Mouse (Mus musculus) limb, embryonic 11.5 days (tissue): ENCODE measurements around the gene Ccdc83. TPM values are rescaled to one million over a fixed set of nuclear protein-coding genes. Genes with fewer than 3 reads are reported as not detected.

Source experiments
- ATAC-seq: fragments of 200-750 bp; cut with Nextera tagmentation; 2 replicates; pipeline ENCODE4 v1.8.0; 2017; ENCODE audit warnings: low read depth; ENCODE audit not compliant: insufficient number of reproducible peaks, low FRiP score, low TSS enrichment
- DNase-seq: peaks from one replicate; pipeline ENCODE4 v3.0.0-alpha.2; 2015; ENCODE audit warnings: low spot score
- H3K27ac ChIP-seq: fragments of 300-500 bp; sonication (generic); replicated peaks from 2 replicates; pipeline ENCODE4 v1.5.1; 2014; ENCODE audit warnings: low read depth, mild to moderate bottlenecking, low read length
- H3K27me3 ChIP-seq: fragments of 300-500 bp; sonication (generic); 2 replicates; pipeline ENCODE4 v1.6.1; 2014; ENCODE audit warnings: mild to moderate bottlenecking, low read length, mixed read lengths; ENCODE audit not compliant: control insufficient read depth, insufficient read depth
- H3K36me3 ChIP-seq: fragments of 300-500 bp; sonication (generic); 2 replicates; pipeline ENCODE4 v1.6.1; 2014; ENCODE audit warnings: mild to moderate bottlenecking, low read length, moderate library complexity, mixed read lengths; ENCODE audit not compliant: control insufficient read depth, insufficient read depth
- H3K4me1 ChIP-seq: fragments of 300-500 bp; sonication (generic); 2 replicates; pipeline ENCODE4 v1.6.1; 2014; ENCODE audit warnings: low read length, mixed read lengths; ENCODE audit not compliant: control insufficient read depth, insufficient read depth
- H3K4me2 ChIP-seq: fragments of 300-500 bp; sonication (generic); 2 replicates; pipeline ENCODE4 v1.6.1; 2014; ENCODE audit warnings: low read depth, mild to moderate bottlenecking, moderate library complexity; ENCODE audit not compliant: severe bottlenecking
- H3K4me3 ChIP-seq: fragments of 300-500 bp; sonication (generic); 2 replicates; pipeline ENCODE4 v1.5.1; 2014; ENCODE audit warnings: low read depth, low read length
- H3K9ac ChIP-seq: fragments of 300-500 bp; sonication (generic); 2 replicates; pipeline ENCODE4 v1.6.1; 2014; ENCODE audit warnings: mild to moderate bottlenecking, low read length
- H3K9me3 ChIP-seq: fragments of 300-500 bp; sonication (generic); 2 replicates; pipeline ENCODE4 v1.6.1; 2016; ENCODE audit warnings: low read length; ENCODE audit not compliant: control insufficient read depth
- WGBS: fragments of 180-500 bp; shearing (Covaris S2); extraction: QIAGEN DNeasy Blood & Tissue Kit; methylation state at CpG from one replicate; pipeline ENCODE4 v1.1.7; 2014; 5-methylcytosine and 5-hydroxymethylcytosine counted together
- polyA plus RNA-seq: library from polyadenylated mRNA; unstranded; fragments of >200 nt; fragmentation: Nextera tagmentation; extraction: Ambion mirVana; gene quantifications from 2 replicates; pipeline ENCODE4 v1.2.1, GENCODE M21; 2014

The Ccdc83 gene
- polyA plus RNA-seq, 1 experiment from 2014 or later: not detected

DNA sequence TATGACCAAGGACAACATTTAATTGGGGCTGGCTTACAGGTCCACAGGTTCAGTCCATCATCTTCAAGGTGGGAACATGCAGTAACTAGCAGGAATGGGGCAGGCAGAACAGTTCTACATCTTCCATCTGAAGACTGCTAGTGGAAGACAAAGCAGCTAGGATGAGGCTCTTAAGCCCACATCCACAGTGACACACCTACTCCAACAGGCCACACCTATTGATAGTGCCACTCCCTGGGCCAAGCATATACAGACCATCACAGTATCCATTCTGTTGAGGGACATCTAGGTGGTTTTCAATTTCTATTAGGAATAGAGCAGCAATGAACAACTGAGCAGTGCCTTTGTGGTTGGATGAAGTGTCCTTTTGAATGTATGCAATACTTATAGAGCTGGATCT, 54.6 kb downstream of the Ccdc83 start:
- H3K4me3 ChIP-seq: no peak overlapping the region
- H3K27me3 ChIP-seq: no peaks in the 10 kb centered on the region
- DNase-seq (no peak), ATAC-seq (no peak)
- no peaks in the 10 kb centered on the region; the same call in 1 of the 2 replicates for H3K36me3 ChIP-seq
- H3K9ac ChIP-seq: no peak overlapping the region
- H3K9me3 ChIP-seq: no peaks in the 10 kb centered on the region
- no peak overlapping the region for H3K4me2 ChIP-seq
- no peak overlapping the region for H3K27ac ChIP-seq
- no peaks in the 10 kb centered on the region for H3K4me1 ChIP-seq

GRCm38 (mm10) chr7:90210116-90210515, 55.5 kb downstream of the Ccdc83 start:
- Histone ChIP-seq H3K36me3 (no peaks in the 10 kb centered on the region; the same call in 1 of the 2 replicates), H3K9me3 (no peaks in the 10 kb centered on the region), H3K4me1 (no peaks in the 10 kb centered on the region), H3K27me3 (no peaks in the 10 kb centered on the region), H3K9ac (no peak overlapping the region), H3K4me2 (no peak overlapping the region), H3K27ac (no peak overlapping the region), H3K4me3 (no peak overlapping the region)
- ATAC-seq (no peak), DNase-seq (no peak)
- WGBS: 86% methylated on average over 2 of the region's 2 CpGs

DNA sequence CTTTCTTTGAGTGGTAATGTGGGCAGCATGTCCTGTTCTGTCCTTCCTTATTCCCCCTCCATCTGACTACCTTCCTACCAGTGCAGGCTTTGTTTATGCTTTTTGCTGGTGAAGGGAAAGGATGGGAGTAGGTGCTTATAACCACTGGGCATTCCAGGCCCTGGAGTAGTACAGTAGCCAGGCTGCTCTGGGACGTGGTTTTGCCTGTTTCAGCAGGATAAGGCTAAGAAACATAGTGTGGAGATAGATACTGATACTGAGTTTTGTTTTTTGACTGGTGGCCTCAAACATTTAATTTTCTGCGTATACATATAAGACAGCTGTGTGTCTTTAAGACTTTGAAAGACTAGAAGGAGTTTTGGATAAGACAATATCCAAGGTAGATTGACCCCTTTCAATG, 61.7 kb downstream of the Ccdc83 start:
- DNase-seq: no peak
- Histone ChIP-seq H3K36me3 (peaks cover 4% of the 10 kb centered on the region; the same call in 1 of the 2 replicates), H3K9ac (no peak overlapping the region), H3K27ac (no peak overlapping the region), H3K4me3 (no peak overlapping the region), H3K4me2 (no peak overlapping the region), H3K27me3 (no peaks in the 10 kb centered on the region), H3K4me1 (no peaks in the 10 kb centered on the region), H3K9me3 (no peaks in the 10 kb centered on the region)
- 93% methylated on average over 2 of the region's 2 CpGs for WGBS
- ATAC-seq: no peak

DNA sequence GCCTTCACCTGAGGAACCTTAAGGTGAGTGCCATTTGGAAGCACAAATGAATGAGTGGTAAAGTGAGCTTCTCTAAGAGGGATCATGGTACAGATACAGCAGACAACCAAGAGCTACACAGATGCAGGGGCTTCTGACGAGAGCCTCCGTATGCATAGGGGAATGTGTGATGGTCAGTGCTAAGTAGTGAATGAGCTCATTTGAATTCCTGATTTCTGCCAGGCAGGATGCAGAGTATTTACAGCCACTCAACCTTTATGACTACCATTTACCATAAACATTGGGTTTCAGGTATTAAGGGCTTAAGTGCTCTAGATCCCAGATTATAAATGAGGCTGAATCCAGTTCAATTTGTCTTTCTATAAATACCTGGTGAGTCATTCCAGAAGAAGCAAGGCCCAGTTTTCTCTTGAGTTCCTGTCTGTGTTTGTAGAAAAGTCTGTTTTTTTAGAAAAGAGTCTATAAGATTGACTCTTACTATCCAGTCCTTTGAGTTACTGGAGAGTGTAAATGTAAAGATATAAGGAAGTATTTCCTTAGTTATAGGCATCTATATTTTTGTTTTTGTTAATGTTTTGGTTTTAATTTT, 63.6 kb downstream of the Ccdc83 start:
- H3K9ac ChIP-seq: no peak overlapping the region
- H3K4me2 ChIP-seq: no peak overlapping the region
- H3K27ac ChIP-seq: no peak overlapping the region
- no peaks in the 10 kb centered on the region for H3K9me3 ChIP-seq
- ATAC-seq (no peak), DNase-seq (no peak)
- H3K36me3 ChIP-seq: peaks cover 4% of the 10 kb centered on the region; the same call in 1 of the 2 replicates
- H3K4me1 ChIP-seq: no peaks in the 10 kb centered on the region
- H3K4me3 ChIP-seq: no peak overlapping the region
- no peaks in the 10 kb centered on the region for H3K27me3 ChIP-seq
- WGBS: 68% methylated on average over 2 of the region's 2 CpGs

DNA sequence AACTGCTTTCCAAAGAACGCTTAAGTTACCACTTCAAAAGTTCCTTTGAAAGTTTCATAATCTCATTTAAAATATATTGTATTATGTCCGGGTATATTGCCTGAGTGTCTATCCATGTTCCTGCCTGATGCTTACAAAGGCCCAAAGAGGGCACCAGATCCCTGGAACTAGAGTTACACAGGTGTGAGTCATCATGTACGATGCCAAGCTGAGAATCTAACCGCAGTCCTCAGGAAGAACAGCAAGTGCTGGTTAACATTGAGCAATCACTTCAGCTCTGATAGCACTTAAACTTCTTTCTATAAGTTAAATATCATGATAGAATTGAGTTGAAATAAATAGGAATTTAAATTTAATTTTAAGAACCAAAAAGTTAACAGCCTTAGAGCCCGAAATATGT, 65.3 kb downstream of the Ccdc83 start:
- WGBS: 96% methylated on average over 5 of the region's 5 CpGs
- ATAC-seq (no peak), DNase-seq (no peak)
- no peaks in the 10 kb centered on the region for H3K27me3 ChIP-seq
- no peak overlapping the region for H3K4me2 ChIP-seq
- no peak overlapping the region for H3K4me3 ChIP-seq
- H3K9me3 ChIP-seq: no peaks in the 10 kb centered on the region
- H3K27ac ChIP-seq: no peak overlapping the region
- no peaks in the 10 kb centered on the region for H3K4me1 ChIP-seq
- H3K9ac ChIP-seq: no peak overlapping the region
- peaks cover 4% of the 10 kb centered on the region; the same call in 1 of the 2 replicates for H3K36me3 ChIP-seq

- no peaks in the 10 kb centered on the region for H3K27me3 ChIP-seq
- no peak overlapping the region for H3K4me2 ChIP-seq
- peaks cover 4% of the 10 kb centered on the region for H3K36me3 ChIP-seq
- ATAC-seq (no peak), DNase-seq (no peak)
- H3K4me1 ChIP-seq: no peaks in the 10 kb centered on the region
- H3K9ac ChIP-seq: no peak overlapping the region
- 94% methylated on average over 1 of the region's 1 CpGs for WGBS
- H3K27ac ChIP-seq: no peak overlapping the region
- no peaks in the 10 kb centered on the region for H3K9me3 ChIP-seq
- no peak overlapping the region for H3K4me3 ChIP-seq
These were observed 84.9 kb downstream of the Ccdc83 start for GRCm38 (mm10) chr7:90180635-90181034.

DNA sequence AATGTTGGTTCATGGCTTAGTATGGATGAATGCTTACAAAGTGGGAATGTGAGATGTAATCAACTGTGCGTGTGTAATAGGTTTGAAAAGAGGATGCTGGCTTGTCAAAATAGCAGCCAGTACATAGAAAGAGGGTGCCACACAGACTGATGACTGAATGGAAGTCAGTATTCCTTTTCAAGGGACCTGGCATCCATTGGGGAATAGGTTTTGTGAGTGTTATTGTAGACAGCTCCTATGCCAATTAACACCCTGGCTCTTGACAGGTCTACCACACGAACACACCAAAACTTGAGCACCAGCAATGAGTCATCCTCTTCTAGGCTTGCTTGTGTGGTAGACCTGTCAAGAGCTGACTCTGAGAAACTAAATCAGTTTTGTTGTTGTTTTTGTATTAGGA, 90.0 kb downstream of the Ccdc83 start:
- ATAC-seq: no peak
- no peak overlapping the region for H3K27ac ChIP-seq
- no peaks in the 10 kb centered on the region for H3K4me1 ChIP-seq
- H3K27me3 ChIP-seq: no peaks in the 10 kb centered on the region
- 96% methylated on average over 2 of the region's 2 CpGs for WGBS
- H3K36me3 ChIP-seq: peaks cover 10% of the 10 kb centered on the region
- no peak overlapping the region for H3K4me3 ChIP-seq
- no peaks in the 10 kb centered on the region for H3K9me3 ChIP-seq
- no peak overlapping the region for H3K9ac ChIP-seq
- no peak for DNase-seq
- no peak overlapping the region for H3K4me2 ChIP-seq

Other genes starting within 250 kb of the Ccdc83 start
- gene Picalm, start 135.6 kb downstream of the Ccdc83 start, polyA plus RNA-seq: 34.0 and 35.4 TPM in 2 replicates
- gene Sytl2, start 36.5 kb upstream of the Ccdc83 start, polyA plus RNA-seq: 5.0 and 7.1 TPM in 2 replicates
- gene Ccdc89, start 160.8 kb upstream of the Ccdc83 start, polyA plus RNA-seq: 2.1 and 3.1 TPM in 2 replicates
- 45.8 and 47.2 TPM in 2 replicates for gene Crebzf, start 177.0 kb upstream of the Ccdc83 start, polyA plus RNA-seq
- 109 and 119 TPM in 2 replicates for gene Tmem126a, start 191.5 kb upstream of the Ccdc83 start, polyA plus RNA-seq
- 37.0 and 41.1 TPM in 2 replicates for gene Tmem126b, start 210.2 kb upstream of the Ccdc83 start, polyA plus RNA-seq
- gene Dlg2, start 210.9 kb upstream of the Ccdc83 start, polyA plus RNA-seq: 0.91 and 1.3 TPM in 2 replicates